Mouse (Mus musculus) adrenal gland, postnatal 10 days (tissue): ENCODE data around the gene Twf1. TPM values are rescaled to one million over a fixed set of nuclear protein-coding genes. Genes with fewer than 3 reads are reported as not detected.
A peak's percentile ranks its signal among the peaks of the same experiment; 100 is the strongest.

Source experiments
- DNase-seq: peaks from one replicate; pipeline ENCODE4 v3.0.0; 2021; ENCODE audit warnings: mixed read lengths
- total RNA-seq, 2 experiments: library from RNA; stranded (reverse); gene quantifications; 2 replicates each; pipeline ENCODE4 v1.2.3; 2021

Twf1 gene
- total RNA-seq, 2 experiments from 2014 or later = 62.7 to 65.2 TPM

GRCm38 (mm10) chr15:94572746-94573145 is 16.9 kb downstream of the Twf1 start:
- DNase-seq = no peak

- no peak for DNase-seq
Measured at GRCm38 (mm10) chr15:94571501-94571900, 18.2 kb downstream of the Twf1 start.

GRCm38 (mm10) chr15:94568496-94569182 is 21.1 kb downstream of the Twf1 start:
- no peak for DNase-seq

- no peak for DNase-seq
Measured at GRCm38 (mm10) chr15:94565854-94566253, 23.8 kb downstream of the Twf1 start.

- no peak for DNase-seq
Measured at GRCm38 (mm10) chr15:94564909-94565308, 24.8 kb downstream of the Twf1 start.

GRCm38 (mm10) chr15:94558895-94559656 is 30.6 kb downstream of the Twf1 start:
- DNase-seq = no peak

- peak; percentile 92 for DNase-seq
Measured at GRCm38 (mm10) chr15:94557442-94557841, 32.2 kb downstream of the Twf1 start.

- no peak for DNase-seq
Measured at GRCm38 (mm10) chr15:94553536-94553935, 36.2 kb downstream of the Twf1 start.

GRCm38 (mm10) chr15:94544844-94545243 is 44.8 kb downstream of the Twf1 start:
- DNase-seq = no peak

- no peak for DNase-seq
Measured at GRCm38 (mm10) chr15:94544052-94544636, 45.5 kb downstream of the Twf1 start.

- DNase-seq = peak; percentile 94
Measured at GRCm38 (mm10) chr15:94543409-94544051, 46.2 kb downstream of the Twf1 start, which contains the start of the genes Pus7l and Irak4. TSS of gene Pus7l (minus strand) at chr15:94543547. TSS of gene Irak4 (plus strand) at chr15:94543643.

GRCm38 (mm10) chr15:94542567-94543408 is 46.9 kb downstream of the Twf1 start:
- no peak for DNase-seq

GRCm38 (mm10) chr15:94539296-94539695 is 50.4 kb downstream of the Twf1 start:
- no peak for DNase-seq

- DNase-seq = no peak
Measured at GRCm38 (mm10) chr15:94535521-94535920, 54.2 kb downstream of the Twf1 start.

- no peak for DNase-seq
Measured at GRCm38 (mm10) chr15:94532956-94533355, 56.7 kb downstream of the Twf1 start.

GRCm38 (mm10) chr15:94532306-94532705 is 57.4 kb downstream of the Twf1 start:
- DNase-seq = no peak

GRCm38 (mm10) chr15:94530519-94530918 is 59.2 kb downstream of the Twf1 start:
- no peak for DNase-seq
